Mouse (Mus musculus): Measurements from ENCODE around the gene Hrg.

DNA sequence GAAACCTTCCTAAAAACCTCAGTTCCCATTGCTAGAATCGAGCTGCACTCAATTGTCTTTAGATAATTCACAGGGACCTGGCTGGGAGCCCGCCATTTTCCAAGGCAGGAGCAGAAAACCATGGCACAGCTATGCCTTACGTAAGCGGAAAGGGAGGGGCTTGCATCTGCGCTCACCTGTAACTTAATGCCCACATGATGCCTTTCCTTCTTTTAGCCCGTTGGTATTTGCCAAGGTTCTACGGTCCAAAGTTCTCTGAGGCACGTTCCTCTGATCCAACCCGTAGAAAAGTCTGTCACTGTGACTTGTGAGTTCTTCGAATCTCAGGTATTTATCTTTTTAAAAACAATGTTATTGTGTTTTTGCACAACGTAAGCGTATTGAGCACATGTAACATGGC, 13.2 kb upstream of the Hrg start:
- TF ChIP-seq CTCF (IDR thresholded peaks at IDR 0.05; ENCODE audit: borderline replicate concordance, control insufficient read depth, extremely low read depth, insufficient read depth, low read length, poor library complexity) (no peak), POLR2A (IDR thresholded peaks at IDR 0.05; ENCODE audit: control insufficient read depth, extremely low read depth, insufficient read depth, low read length, poor library complexity) (no peak)

Measured in thymus, adult 2 months (tissue).